Mouse (Mus musculus) cerebellum, adult 2 months (tissue): ENCODE results near the gene Dnajb5.

Experiments used
- CTCF ChIP-seq: fragments of 200-500 bp; IDR thresholded peaks from 2 replicates; pipeline ENCODE4 v1.5.1; 2011; ENCODE audit warnings: low read depth, mild to moderate bottlenecking, control low read depth, low read length, moderate library complexity, borderline replicate concordance; ENCODE audit not compliant: insufficient read depth
- POLR2A ChIP-seq: fragments of 200-500 bp; IDR thresholded peaks from 2 replicates; pipeline ENCODE4 v1.6.1; 2011; ENCODE audit warnings: low read length, control low read depth, borderline replicate concordance; ENCODE audit not compliant: insufficient read depth

DNA sequence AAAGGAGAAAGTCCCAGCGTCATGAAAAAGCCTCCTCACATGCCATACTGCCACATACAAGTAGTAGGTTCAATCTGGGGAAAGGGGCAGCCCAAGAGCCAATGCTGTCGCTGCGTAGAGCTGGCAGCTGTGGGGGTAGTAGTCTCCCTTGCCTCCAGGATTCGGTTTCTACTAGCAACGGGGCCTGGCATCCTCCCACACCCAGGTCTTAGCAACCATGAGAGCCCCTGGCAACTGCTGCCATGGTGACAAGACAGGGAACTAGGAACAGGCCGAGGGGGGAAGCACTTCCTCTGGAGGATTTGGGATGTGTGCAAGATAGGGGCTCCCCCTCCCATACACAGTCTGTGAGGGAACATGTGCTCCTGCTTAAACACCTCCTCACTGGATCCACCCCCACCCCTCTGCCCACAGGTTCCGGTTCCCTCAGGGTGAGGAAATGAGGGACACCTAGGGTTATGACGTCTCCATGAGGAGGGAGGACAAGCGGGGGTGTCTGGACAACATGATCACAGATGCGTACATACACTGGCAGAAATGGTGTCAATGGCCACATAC is 2.8 kb upstream of the Dnajb5 start:
- TF ChIP-seq POLR2A (no peak), CTCF (no peak)
